Mouse (Mus musculus): ENCODE data around the gene Irx6. TPM values are rescaled to one million over a fixed set of nuclear protein-coding genes. Genes with fewer than 3 reads are reported as not detected.

Irx6 gene
- polyA plus RNA-seq (2012; rRNA removed) = 2.4 and 2.7 TPM in 2 replicates

DNA sequence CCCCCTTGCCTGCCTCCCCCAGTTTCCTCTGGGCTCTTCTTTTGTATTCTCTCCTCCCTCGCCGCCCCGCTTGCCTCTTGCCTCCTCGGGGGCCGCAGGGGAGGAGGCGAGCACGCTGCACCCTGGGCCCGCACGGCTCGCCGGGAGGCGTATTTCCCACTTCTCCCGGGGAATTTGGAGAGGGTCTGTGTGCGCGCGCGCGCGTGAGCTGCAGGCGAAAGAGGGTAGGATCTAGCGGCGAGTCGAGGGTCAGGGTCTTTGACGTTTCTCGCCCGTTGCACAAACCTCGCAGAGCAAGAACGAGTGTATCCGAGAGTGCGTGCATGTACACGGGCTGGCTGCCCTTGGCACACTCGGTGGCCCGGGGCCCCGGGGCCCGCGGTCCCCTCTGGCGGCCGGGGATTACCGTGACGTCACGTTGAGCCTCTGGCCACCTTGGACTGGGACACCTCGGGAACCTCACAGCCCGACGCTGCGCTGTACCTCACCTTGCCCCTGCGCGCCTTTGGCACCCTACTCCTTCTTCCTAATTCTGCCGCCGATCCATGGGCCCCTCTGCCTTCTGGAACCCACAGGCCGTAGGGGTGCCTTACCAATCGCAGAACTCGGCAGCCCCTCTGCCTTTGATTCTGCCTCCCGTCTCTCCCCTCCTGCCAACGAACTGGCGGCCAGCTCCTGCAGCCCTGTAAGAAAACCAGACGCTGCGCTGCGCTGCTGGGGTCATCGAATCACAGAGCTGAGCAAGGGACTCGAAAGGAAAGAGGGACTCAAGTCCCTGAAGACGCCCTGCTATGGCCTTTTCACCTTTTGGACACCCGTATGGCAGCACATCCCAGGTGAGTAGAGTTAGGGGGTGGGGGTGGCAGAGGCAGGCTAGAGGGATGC, at the start of gene Irx6:
Gene Irx6 (plus strand): TSS at position 45 of the 885 bp plus-strand sequence.

Other genes with a start within 250 kb of the Irx6 start
- gene Mmp2, start 153.0 kb downstream of the Irx6 start, polyA plus RNA-seq (2012; rRNA removed) = 29.0 and 92.9 TPM in 2 replicates
- 7.4 and 9.7 TPM in 2 replicates for gene Lpcat2, start 181.1 kb downstream of the Irx6 start, polyA plus RNA-seq (2012; rRNA removed)
- gene Capns2, start 227.1 kb downstream of the Irx6 start, polyA plus RNA-seq (2012; rRNA removed) = 1.3 and 3.1 TPM in 2 replicates